Mouse (Mus musculus) heart, adult 8-10 months (tissue): ENCODE measurements at regions not wholly inside any gene's neighbourhood (a gene's known extent, or its start where the extent isn't known, plus 50 kb on each side); places are given as distances from the start of the nearest gene placed in this dataset.

Experiments used
- DNase-seq: peaks from one replicate; pipeline ENCODE4 v3.0.0; 2022; ENCODE audit warnings: low spot score

GRCm38 (mm10) chr4:66622650-66623394 lies 204.6 kb upstream of the Tlr4 start:
- DNase-seq, result no peak

GRCm38 (mm10) chr4:66618811-66619440 lies 208.5 kb upstream of the Tlr4 start:
- no peak for DNase-seq

- no peak for DNase-seq
Observed at GRCm38 (mm10) chr4:66617743-66618736, 209.3 kb upstream of the Tlr4 start.

- DNase-seq, result no peak
Observed at GRCm38 (mm10) chr4:66617101-66617500, 210.3 kb upstream of the Tlr4 start.

- DNase-seq, result no peak
Observed at GRCm38 (mm10) chr4:66604849-66605248, 200.4 kb upstream of the Astn2 start.

GRCm38 (mm10) chr4:66598737-66599136 lies 194.3 kb upstream of the Astn2 start:
- DNase-seq, result no peak

DNA sequence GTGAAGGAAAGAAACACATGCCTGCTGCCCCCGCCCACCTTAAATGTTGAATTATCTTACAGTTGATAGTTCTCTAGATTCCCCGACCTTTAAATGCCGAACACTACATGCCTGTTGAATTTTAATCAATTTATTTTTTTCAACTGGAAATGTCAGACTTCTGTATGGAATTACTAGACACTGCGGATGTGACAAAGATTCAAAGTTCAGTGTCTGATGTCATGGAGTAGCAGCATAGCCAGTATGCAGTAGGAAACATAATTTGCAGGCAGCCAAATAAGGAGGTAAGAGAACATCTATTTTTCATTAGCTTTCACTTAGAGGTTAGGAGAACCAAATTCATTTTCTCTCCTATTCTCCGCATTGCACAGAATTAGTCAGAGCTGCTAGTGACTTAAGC lies 182.2 kb upstream of the Astn2 start:
- no peak for DNase-seq

DNA sequence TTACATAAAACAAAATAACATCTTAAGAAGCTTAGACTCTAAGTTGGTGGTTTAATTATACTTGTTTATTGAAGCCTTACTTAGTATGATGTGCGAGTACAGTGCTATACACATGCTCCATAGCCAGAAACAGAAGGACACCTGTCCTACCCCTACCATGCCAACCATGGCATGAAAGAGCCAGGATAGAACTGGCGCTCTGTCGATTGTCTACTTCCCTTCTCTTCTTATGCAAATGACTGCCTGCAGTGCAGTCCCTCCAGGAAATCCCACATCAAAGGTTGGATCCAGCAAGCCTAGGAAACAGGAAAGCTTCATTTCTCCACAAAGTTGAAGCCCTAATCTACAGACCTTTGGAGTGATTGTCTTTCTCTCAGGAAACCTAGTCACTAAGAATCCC lies 181.8 kb upstream of the Astn2 start:
- no peak for DNase-seq

DNA sequence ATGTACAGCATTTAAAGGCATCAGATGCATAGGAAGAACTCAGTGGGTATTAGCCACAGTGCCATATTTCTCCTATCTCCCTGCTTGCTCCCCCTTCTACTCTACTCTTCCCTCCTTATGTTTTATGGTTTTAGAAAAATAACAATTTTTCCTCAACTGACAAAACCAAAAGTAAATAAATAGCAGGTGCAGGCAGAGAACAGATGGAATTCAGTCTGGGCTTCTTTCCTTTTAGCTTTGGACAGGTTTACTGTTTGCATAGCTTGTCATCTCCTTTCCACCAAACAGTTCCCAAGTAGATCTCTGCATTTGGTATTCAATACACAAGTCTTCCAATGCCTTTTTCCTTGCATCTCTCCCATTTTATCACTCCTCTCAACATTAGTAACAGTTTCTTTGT lies 152.5 kb upstream of the Astn2 start:
- DNase-seq, result no peak

GRCm38 (mm10) chr4:66550306-66551104 lies 146.1 kb upstream of the Astn2 start:
- no peak for DNase-seq

DNA sequence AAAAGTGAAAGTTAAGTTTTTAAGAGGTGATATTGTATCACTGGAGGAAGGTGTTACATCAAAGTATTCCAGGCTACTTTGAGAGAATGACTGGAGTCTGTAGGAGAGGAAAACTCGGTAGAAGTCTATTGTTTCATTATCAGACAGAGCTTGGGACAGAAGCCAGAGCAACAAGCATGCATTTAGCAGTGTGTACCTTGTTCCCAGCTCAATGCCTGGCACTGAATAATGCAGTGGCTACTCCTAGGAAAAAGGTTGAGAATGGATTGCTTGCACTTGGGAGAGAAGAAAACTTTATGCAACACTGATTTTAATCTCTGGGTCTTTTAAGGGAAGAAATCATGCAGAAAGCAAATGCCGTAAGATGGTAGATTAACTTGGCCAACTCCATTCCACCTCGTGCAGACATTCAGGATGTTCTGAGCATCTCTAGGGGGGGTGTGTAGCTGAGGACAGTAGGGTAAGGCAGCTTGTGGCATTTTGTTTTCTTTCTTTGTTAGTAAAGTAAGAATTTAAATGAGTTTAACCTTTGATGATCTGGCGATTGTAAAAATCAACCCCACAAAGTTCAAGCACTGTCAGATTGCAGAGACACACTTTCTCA lies 138.5 kb upstream of the Astn2 start:
- no peak for DNase-seq

- DNase-seq, result no peak
Observed at GRCm38 (mm10) chr4:66524456-66524855, 120.0 kb upstream of the Astn2 start.

DNA sequence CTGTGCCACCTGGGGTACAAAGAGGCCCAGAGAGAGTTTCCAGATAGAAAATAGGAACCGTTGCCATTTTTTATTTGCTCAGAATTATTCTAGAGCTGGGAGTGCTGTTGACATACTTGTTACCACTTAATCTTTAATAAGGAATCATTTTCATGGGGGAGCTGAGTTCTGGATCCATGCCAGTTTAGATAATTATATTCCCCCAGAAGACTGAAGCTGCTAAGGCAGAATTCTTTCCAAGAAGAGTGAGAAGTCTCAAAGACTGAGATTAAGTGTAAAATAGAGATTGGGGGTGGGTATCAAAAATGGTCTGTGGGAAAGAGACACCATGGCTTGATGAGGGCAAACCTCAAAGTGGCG lies 119.5 kb upstream of the Astn2 start:
- no peak for DNase-seq

GRCm38 (mm10) chr4:66523238-66523885 lies 119.0 kb upstream of the Astn2 start:
- DNase-seq, result no peak

DNA sequence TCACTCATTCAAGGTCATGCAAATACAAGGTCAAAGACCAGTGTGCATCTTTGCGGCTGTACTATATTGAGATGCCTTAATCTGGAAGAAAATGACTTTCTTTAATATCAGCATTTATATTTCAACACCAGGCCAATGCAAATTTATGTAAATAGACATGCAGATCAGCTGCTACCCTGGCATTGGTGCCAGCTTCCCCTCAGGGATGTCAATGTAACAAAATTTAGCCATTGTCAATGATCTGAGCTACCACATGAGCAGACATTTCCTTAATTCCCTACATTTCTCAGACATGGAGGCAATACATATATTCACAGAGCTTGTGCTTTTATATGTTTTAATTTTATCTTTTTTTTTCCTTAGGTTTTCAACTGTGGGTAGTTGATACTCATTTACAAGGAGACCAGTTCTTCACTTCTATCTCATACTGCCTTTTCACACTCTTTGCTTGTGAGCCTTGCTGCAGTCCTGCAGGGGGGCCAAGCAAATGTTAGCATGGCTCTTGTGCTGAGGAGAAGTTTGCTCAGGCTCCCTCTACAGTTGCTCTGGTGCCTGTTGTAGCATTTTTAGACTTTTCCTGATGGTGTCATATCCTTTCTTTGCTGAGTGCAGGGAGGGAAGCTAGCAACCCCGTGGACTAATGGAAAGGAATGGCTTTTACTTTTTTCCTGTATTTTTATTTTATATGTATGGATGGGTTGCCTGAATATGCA lies 117.8 kb upstream of the Astn2 start:
- DNase-seq, result no peak

DNA sequence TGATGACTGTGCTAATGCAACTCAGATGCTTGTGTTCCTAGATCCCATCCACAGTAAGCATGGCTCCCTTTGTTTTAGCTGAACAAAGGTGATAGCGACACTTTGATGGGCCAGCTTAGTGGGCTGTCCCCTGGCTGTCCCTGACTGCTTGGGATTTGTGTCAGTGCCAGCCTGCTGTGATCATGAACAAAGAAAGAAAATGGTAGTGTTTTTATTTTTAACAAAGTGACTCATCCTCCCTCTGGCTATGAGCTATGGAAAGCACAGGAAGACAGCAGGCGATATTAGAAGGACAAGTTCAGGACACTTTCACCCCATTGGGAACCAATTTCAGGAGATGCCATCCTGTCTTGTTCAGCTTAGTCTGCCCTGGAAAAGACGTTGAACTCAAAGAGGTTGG lies 116.4 kb upstream of the Astn2 start:
- no peak for DNase-seq

DNA sequence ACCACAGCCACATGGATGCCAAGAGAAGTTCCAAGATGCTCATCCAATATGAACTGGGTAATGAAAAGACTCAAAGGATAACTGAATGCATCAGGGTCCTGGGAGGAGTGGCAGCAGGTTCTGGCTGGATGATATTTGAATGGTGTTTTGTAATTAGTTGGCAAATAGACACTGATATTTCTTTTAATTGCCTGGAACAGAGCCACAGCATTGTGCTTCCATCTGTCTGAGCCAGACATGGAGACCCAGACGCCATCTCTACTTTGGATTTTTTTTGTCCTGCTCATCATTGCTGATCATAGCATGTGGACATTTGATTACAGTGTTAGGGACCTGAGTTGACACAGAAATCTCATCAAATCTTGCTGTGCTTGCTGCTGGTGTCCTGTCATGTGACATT lies 111.4 kb upstream of the Astn2 start:
- DNase-seq, result no peak

DNA sequence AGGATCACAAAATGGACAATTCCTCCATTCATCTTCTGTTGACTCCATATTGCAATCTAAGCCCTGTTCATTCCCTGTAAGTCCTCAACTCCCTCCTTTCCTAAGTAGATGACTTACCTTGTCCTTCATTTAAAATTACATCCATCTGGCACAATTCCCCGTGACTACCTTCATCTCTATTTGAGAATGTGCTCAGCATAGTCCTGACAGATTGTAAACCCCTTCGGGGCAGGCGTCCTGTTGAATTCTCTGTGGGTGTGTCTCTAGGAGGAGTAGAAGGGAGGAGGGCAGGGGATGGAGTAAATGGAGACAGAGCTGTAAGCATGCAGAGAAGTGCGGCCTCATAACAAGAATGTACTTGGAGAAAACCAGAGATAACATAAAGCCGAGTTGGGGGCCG lies 79.1 kb upstream of the Astn2 start:
- DNase-seq, result no peak

GRCm38 (mm10) chr4:66482495-66483291 lies 78.3 kb upstream of the Astn2 start:
- DNase-seq, result peak; percentile 73
